Mouse (Mus musculus): ENCODE measurements around the gene Tnfrsf25. TPM values are rescaled to one million over a fixed set of nuclear protein-coding genes. Genes with fewer than 3 reads are reported as not detected.

Gene Tnfrsf25
- polyA plus RNA-seq, 1 experiment from 2014 or later = 0.21 TPM

DNA sequence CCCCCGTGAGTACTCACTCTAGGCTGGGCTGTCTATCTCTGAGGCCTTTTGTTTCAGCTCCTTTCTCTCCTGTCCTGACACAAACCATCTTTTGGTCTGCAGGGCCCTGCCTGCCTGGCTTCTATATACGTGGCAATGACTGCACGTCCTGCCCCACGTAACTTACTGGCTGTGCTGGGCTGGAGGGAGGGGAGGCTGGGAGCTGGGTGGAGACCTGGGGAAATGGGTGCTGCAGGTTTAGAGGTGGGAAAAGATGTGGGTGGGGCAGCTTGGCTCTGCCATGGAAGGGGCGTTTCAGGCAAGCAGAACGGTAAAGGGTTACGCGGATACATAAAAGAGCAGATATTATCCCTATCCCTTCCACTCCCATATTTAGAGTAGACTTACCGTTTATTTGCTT lies 1.8 kb downstream of the Tnfrsf25 start:
- 67% methylated on average over 9 of the region's 9 CpGs for WGBS

DNA sequence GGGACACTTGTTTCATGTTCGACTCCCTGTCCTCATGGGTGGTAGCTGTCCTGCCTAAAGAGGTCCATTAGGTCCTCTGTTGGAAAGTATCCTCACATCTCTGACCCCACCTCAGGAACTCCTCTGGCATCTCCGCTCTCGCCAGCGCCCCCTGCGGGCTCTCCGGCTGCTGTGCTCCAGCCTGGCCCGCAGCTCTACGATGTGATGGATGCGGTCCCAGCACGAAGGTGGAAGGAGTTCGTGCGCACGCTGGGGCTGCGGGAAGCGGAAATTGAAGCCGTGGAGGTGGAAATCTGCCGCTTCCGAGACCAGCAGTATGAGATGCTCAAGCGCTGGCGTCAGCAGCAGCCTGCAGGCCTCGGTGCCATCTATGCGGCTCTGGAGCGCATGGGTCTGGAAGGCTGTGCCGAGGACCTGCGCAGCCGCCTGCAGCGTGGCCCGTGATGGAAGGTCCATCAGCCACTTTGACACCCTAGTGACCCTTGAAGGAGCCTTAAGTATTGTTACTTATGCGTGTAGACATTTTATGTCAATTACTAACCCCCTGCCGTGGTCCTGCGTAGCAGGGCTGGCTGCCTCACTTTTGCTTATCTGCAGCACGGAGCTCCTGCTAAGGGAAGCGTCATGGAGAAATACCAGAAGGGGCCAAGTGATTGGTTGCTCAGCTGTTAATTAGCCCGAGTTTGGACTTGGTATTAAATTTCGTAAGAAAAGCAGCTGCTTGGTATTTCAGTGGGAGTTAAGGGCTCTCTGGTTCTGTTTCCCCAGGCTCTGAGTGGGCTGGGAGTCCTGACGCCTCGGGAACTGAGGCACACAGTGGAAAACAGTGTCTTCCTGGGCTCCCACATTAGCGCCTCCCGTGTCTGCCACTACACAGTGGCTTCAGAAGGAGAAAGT lies 3.9 kb downstream of the Tnfrsf25 start:
- Histone ChIP-seq H3K27ac (replicated peaks; ENCODE audit: low read depth, low read length) (no peak overlapping the region), H3K4me2 (ENCODE audit: low read depth, low read length) (peak overlapping the region; percentile 16), H3K4me3 (ENCODE audit: low read depth, low read length) (peak overlapping the region; percentile 15; the same call in 1 of the 2 replicates), H3K9me3 (replicated peaks; ENCODE audit: control insufficient read depth, low read length) (no peaks in the 10 kb centered on the region), H3K4me1 (ENCODE audit: control insufficient read depth, insufficient read depth, low read length) (peaks cover 12% of the 10 kb centered on the region), H3K9ac (replicated peaks; ENCODE audit: low read length) (no peak overlapping the region), H3K27me3 (ENCODE audit: control insufficient read depth, insufficient read depth, low read length) (peaks cover 87% of the 10 kb centered on the region), H3K36me3 (replicated peaks; ENCODE audit: control insufficient read depth, insufficient read depth, low read depth, low read length) (no peaks in the 10 kb centered on the region)
- WGBS = 4% methylated on average over 39 of the region's 39 CpGs
- ATAC-seq (replicated peaks; ENCODE audit: insufficient number of reproducible peaks, low FRiP score, low TSS enrichment, low read depth) (no peak), DNase-seq (ENCODE audit: low spot score) (peak; percentile 74)

More for the DNA sequence above, 1.8 kb downstream of the Tnfrsf25 start:
- Histone ChIP-seq H3K36me3 (replicated peaks; ENCODE audit: control insufficient read depth, insufficient read depth, low read depth, low read length) (0 out of 2 replicates have a peak, but pooled peaks cover 3% of the 10 kb centered on the region), H3K9me3 (replicated peaks; ENCODE audit: control insufficient read depth, low read length) (no peaks in the 10 kb centered on the region), H3K4me3 (ENCODE audit: low read depth, low read length) (no peak overlapping the region), H3K27ac (replicated peaks; ENCODE audit: low read depth, low read length) (no peak overlapping the region), H3K9ac (replicated peaks; ENCODE audit: low read length) (no peak overlapping the region), H3K4me1 (ENCODE audit: control insufficient read depth, insufficient read depth, low read length) (peaks cover 12% of the 10 kb centered on the region), H3K27me3 (ENCODE audit: control insufficient read depth, insufficient read depth, low read length) (peaks cover 69% of the 10 kb centered on the region), H3K4me2 (ENCODE audit: low read depth, low read length) (no peak overlapping the region)
- no peak for ATAC-seq (replicated peaks; ENCODE audit: insufficient number of reproducible peaks, low FRiP score, low TSS enrichment, low read depth)
- no peak for DNase-seq (ENCODE audit: low spot score)

DNA sequence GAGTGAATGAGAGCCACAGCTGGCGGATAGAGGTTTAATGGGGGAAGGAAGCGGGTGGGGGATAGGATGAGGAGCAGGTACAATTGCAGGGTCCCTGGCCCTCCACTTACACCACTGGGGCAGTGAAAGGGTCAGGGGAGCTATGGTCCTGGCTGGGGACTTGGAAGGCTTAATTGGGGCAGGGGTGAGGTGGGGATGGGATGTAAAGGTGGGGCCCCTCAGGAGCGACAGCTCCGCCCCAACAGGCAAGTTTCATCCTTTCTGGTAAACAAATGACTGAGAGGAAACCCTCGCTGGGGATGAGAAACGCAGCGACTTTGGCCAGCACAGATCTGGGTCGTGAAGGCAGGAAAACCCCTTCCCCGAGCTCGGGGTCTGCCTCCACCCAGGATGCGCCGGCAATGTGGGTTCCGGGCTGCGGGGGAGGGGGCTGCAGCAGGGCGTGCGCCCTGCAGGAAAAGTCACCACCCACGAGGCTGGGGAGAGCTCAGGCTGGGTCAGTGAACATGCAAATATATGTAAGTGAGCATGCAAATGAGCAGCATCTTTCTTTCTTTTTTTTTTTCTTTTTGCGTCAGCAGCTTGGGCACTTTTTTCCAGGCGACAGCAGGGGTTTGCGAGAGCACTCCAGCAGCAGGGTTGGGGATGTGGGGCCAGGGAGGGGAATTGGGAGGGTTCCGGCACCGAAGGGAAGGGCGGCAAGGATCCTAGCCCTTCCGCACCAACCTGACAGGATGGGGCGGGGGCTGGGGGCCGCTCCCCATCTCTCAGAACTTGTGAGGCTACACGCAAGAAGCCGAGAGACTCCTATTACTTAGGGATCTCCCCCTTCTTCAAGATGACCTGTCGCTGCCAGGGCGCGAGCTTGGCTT lies 4.8 kb downstream of the Tnfrsf25 start:
- no peak overlapping the region for H3K9ac ChIP-seq (replicated peaks; ENCODE audit: low read length)

DNA sequence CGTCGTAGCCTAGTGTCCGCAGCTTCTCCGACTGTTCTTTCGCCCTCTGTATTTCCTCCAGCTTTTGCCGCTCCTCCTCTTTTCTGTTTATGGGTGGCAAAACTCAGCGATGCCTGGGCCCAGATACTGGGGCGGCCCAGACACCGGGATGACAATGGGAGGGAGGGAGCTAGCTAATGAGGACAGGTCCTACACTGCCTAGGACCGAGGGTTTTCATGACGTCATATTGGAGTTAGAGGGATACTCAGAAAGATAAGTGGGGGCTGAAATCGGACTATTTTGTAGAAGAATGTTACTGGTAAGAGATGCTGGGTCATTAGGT lies 5.4 kb downstream of the Tnfrsf25 start:
- Histone ChIP-seq H3K9ac (replicated peaks; ENCODE audit: low read length) (no peak overlapping the region), H3K4me2 (ENCODE audit: low read depth, low read length) (peak overlapping the region; percentile 31; the same call in 1 of the 2 replicates), H3K27ac (replicated peaks; ENCODE audit: low read depth, low read length) (no peak overlapping the region), H3K4me1 (ENCODE audit: control insufficient read depth, insufficient read depth, low read length) (peaks cover 18% of the 10 kb centered on the region), H3K4me3 (ENCODE audit: low read depth, low read length) (no peak overlapping the region), H3K36me3 (replicated peaks; ENCODE audit: control insufficient read depth, insufficient read depth, low read depth, low read length) (no peaks in the 10 kb centered on the region), H3K27me3 (ENCODE audit: control insufficient read depth, insufficient read depth, low read length) (peaks cover 94% of the 10 kb centered on the region), H3K9me3 (replicated peaks; ENCODE audit: control insufficient read depth, low read length) (no peaks in the 10 kb centered on the region)
- ATAC-seq (replicated peaks; ENCODE audit: insufficient number of reproducible peaks, low FRiP score, low TSS enrichment, low read depth) = no peak
- DNase-seq (ENCODE audit: low spot score) = no peak
- 2% methylated on average over 12 of the region's 12 CpGs for WGBS

More for the DNA sequence above, 4.8 kb downstream of the Tnfrsf25 start:
- peaks cover 16% of the 10 kb centered on the region for H3K4me1 ChIP-seq (ENCODE audit: control insufficient read depth, insufficient read depth, low read length)
- whole genome bisulfite sequencing = 1% methylated on average over 31 of the region's 31 CpGs
- no peaks in the 10 kb centered on the region for H3K36me3 ChIP-seq (replicated peaks; ENCODE audit: control insufficient read depth, insufficient read depth, low read depth, low read length)
- H3K4me3 ChIP-seq (ENCODE audit: low read depth, low read length) = 0 out of 2 replicates have a peak overlapping the region, but pooled peaks have one; percentile 12
- ATAC-seq (replicated peaks; ENCODE audit: insufficient number of reproducible peaks, low FRiP score, low TSS enrichment, low read depth) (no peak), DNase-seq (ENCODE audit: low spot score) (no peak)
- H3K27ac ChIP-seq (replicated peaks; ENCODE audit: low read depth, low read length) = no peak overlapping the region
- H3K27me3 ChIP-seq (ENCODE audit: control insufficient read depth, insufficient read depth, low read length) = peaks cover 92% of the 10 kb centered on the region
- no peaks in the 10 kb centered on the region for H3K9me3 ChIP-seq (replicated peaks; ENCODE audit: control insufficient read depth, low read length)
- peak overlapping the region; percentile 31; the same call in 1 of the 2 replicates for H3K4me2 ChIP-seq (ENCODE audit: low read depth, low read length)

GRCm38 (mm10) chr4:152124361-152124961 lies 8.7 kb downstream of the Tnfrsf25 start:
- Histone ChIP-seq H3K4me1 (ENCODE audit: control insufficient read depth, insufficient read depth, low read length) (peaks cover 27% of the 10 kb centered on the region), H3K4me2 (ENCODE audit: low read depth, low read length) (no peak overlapping the region), H3K27me3 (ENCODE audit: control insufficient read depth, insufficient read depth, low read length) (peaks cover 95% of the 10 kb centered on the region), H3K27ac (replicated peaks; ENCODE audit: low read depth, low read length) (no peak overlapping the region), H3K9ac (replicated peaks; ENCODE audit: low read length) (no peak overlapping the region), H3K4me3 (ENCODE audit: low read depth, low read length) (no peak overlapping the region), H3K9me3 (replicated peaks; ENCODE audit: control insufficient read depth, low read length) (no peaks in the 10 kb centered on the region), H3K36me3 (replicated peaks; ENCODE audit: control insufficient read depth, insufficient read depth, low read depth, low read length) (no peaks in the 10 kb centered on the region)
- DNase-seq (ENCODE audit: low spot score) (no peak), ATAC-seq (replicated peaks; ENCODE audit: insufficient number of reproducible peaks, low FRiP score, low TSS enrichment, low read depth) (no peak)
- WGBS = 10% methylated on average over 13 of the region's 13 CpGs

- peak overlapping the region; percentile 15 for H3K4me3 ChIP-seq (ENCODE audit: low read depth, low read length)
- peak overlapping the region; percentile 37 for H3K4me2 ChIP-seq (ENCODE audit: low read depth, low read length)
- 6% methylated on average over 56 of the region's 56 CpGs for WGBS
- H3K36me3 ChIP-seq (replicated peaks; ENCODE audit: control insufficient read depth, insufficient read depth, low read depth, low read length) = no peaks in the 10 kb centered on the region
- H3K27me3 ChIP-seq (ENCODE audit: control insufficient read depth, insufficient read depth, low read length) = peaks cover 94% of the 10 kb centered on the region
- DNase-seq (ENCODE audit: low spot score) (no peak), ATAC-seq (replicated peaks; ENCODE audit: insufficient number of reproducible peaks, low FRiP score, low TSS enrichment, low read depth) (no peak)
- H3K4me1 ChIP-seq (ENCODE audit: control insufficient read depth, insufficient read depth, low read length) = peaks cover 26% of the 10 kb centered on the region
- H3K9ac ChIP-seq (replicated peaks; ENCODE audit: low read length) = no peak overlapping the region
- H3K27ac ChIP-seq (replicated peaks; ENCODE audit: low read depth, low read length) = no peak overlapping the region
- H3K9me3 ChIP-seq (replicated peaks; ENCODE audit: control insufficient read depth, low read length) = no peaks in the 10 kb centered on the region
These were observed 9.7 kb downstream of the Tnfrsf25 start for GRCm38 (mm10) chr4:152125161-152126025.
